Mouse (Mus musculus) embryonic facial prominence, embryonic 15.5 days (tissue): ENCODE measurements around the gene Smg6. TPM values are rescaled to one million over a fixed set of nuclear protein-coding genes. Genes with fewer than 3 reads are reported as not detected.

Source experiments
- ATAC-seq: fragments of 200-750 bp; cut with Nextera tagmentation; 2 replicates; pipeline ENCODE4 v1.8.0; 2017; ENCODE audit warnings: low read depth, moderate TSS enrichment; ENCODE audit not compliant: insufficient number of reproducible peaks, low FRiP score, low TSS enrichment
- H3K27ac ChIP-seq: fragments of 300-500 bp; sonication (generic); replicated peaks from 2 replicates; pipeline ENCODE4 v1.5.1; 2015; ENCODE audit warnings: mild to moderate bottlenecking, inconsistent platforms
- H3K27me3 ChIP-seq: fragments of 300-500 bp; sonication (generic); 2 replicates; pipeline ENCODE4 v1.6.1; 2015; ENCODE audit warnings: inconsistent platforms
- H3K36me3 ChIP-seq: fragments of 300-500 bp; sonication (generic); 2 replicates; pipeline ENCODE4 v1.6.1; 2015; ENCODE audit warnings: mild to moderate bottlenecking, inconsistent platforms
- H3K4me1 ChIP-seq: fragments of 300-500 bp; sonication (generic); 2 replicates; pipeline ENCODE4 v1.6.1; 2015; ENCODE audit warnings: inconsistent platforms
- H3K4me2 ChIP-seq: fragments of 300-500 bp; sonication (generic); replicated peaks from 2 replicates; pipeline ENCODE4 v1.6.1; 2015; ENCODE audit warnings: mild to moderate bottlenecking, inconsistent platforms
- H3K4me3 ChIP-seq: fragments of 300-500 bp; sonication (generic); replicated peaks from 2 replicates; pipeline ENCODE4 v1.5.1; 2015; ENCODE audit warnings: mild to moderate bottlenecking, inconsistent platforms
- H3K9ac ChIP-seq: fragments of 300-500 bp; sonication (generic); 2 replicates; pipeline ENCODE4 v1.6.1; 2015; ENCODE audit warnings: inconsistent platforms
- H3K9me3 ChIP-seq: fragments of 300-500 bp; sonication (generic); replicated peaks from 2 replicates; pipeline ENCODE4 v1.6.1; 2016; ENCODE audit warnings: inconsistent platforms
- WGBS: fragments of 180-500 bp; shearing (Covaris S2); methylation state at CpG from one replicate; pipeline ENCODE4 v1.1.7; 2015; 5-methylcytosine and 5-hydroxymethylcytosine counted together
- polyA plus RNA-seq: library from polyadenylated mRNA; unstranded; fragments of >200 nt; fragmentation: Nextera tagmentation; extraction: Ambion mirVana; gene quantifications from 2 replicates; pipeline ENCODE4 v1.2.1, GENCODE M21; 2015

The Smg6 gene
- 17.5 and 18.1 TPM in 2 replicates for polyA plus RNA-seq

DNA sequence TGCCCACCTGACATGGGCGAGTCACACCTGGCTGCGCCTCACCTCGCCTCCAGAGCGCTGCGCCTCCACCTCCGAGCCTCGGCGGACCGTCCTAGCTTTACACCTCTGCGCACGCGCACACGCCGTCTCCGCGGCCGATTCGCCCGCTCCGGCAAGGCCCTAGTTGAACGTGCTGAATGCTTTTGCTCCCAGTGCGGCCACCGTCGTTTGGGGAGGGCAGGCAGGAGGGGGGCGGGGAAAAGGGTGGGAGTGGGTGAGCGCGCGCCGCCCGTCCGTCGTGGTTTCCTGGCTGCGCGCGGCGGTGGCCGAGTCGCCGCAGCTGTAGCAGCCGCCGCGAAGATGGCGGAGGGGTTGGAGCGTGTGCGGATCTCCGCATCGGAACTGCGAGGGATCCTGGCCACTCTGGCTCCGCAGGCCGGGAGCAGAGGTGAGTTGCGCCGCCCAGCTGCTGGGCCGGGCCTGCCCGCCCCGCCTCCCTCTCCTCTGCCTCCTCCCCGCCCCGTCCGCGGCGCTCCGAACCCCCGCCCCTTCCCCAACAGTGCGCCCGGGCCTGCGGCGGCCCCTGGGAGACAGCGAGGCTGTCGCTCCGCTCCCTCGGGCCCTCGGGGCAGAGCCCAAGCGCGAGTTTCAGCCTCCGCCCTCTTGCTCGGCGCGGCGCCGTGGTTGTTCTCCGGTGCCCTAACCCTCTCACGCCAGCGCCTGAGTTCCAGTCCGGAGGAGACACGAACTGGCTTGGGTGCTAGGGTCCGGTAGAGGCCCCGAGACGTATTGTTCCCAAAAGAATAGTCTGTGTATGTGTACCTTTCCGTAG lies at the start of gene Smg6, which contains the start of gene Srr:
Smg6 (plus strand) TSS at position 247 of the 811 bp plus-strand sequence.
Srr (minus strand) TSS at position 372 of the 811 bp plus-strand sequence.
- H3K9me3 ChIP-seq = no peaks in the 10 kb centered on the region
- peaks cover 18% of the 10 kb centered on the region for H3K4me1 ChIP-seq
- ATAC-seq = peak; percentile 96
- H3K4me3 ChIP-seq = peak within 1 kb of the TSS; percentile 94
- H3K9ac ChIP-seq = peak within 1 kb of the TSS; percentile 94
- no peaks in the 10 kb centered on the region for H3K27me3 ChIP-seq
- WGBS = under 1% methylated on average over 80 of the region's 88 CpGs
- peaks cover 12% of the 10 kb centered on the region; the same call in 1 of the 2 replicates for H3K36me3 ChIP-seq
- peak within 1 kb of the TSS; percentile 53 for H3K4me2 ChIP-seq
- peak within 1 kb of the TSS; percentile 99 for H3K27ac ChIP-seq

- H3K9ac ChIP-seq = no peak overlapping the region; the same call in 1 of the 2 replicates
- no peaks in the 10 kb centered on the region for H3K9me3 ChIP-seq
- H3K4me1 ChIP-seq = peaks cover 29% of the 10 kb centered on the region
- H3K36me3 ChIP-seq = no peaks in the 10 kb centered on the region
- 0 out of 2 replicates have a peak overlapping the region, but pooled peaks have one; percentile 12 for H3K4me2 ChIP-seq
- ATAC-seq = peak; percentile 84
- no peak overlapping the region for H3K4me3 ChIP-seq
- WGBS = 5% methylated on average over 9 of the region's 9 CpGs
- H3K27ac ChIP-seq = no peak overlapping the region
- no peaks in the 10 kb centered on the region for H3K27me3 ChIP-seq
Observed at GRCm38 (mm10) chr11:74876801-74877200, 48.8 kb upstream of the Smg6 start.

GRCm38 (mm10) chr11:74880999-74881398 lies 44.6 kb upstream of the Smg6 start:
- 80% methylated on average over 9 of the region's 9 CpGs for WGBS
- 0 out of 2 replicates have a peak, but pooled peaks cover 5% of the 10 kb centered on the region for H3K36me3 ChIP-seq
- H3K9ac ChIP-seq = no peak overlapping the region
- H3K4me2 ChIP-seq = no peak overlapping the region
- no peak for ATAC-seq
- no peaks in the 10 kb centered on the region for H3K27me3 ChIP-seq
- no peaks in the 10 kb centered on the region for H3K9me3 ChIP-seq
- H3K4me3 ChIP-seq = no peak overlapping the region
- peaks cover 20% of the 10 kb centered on the region for H3K4me1 ChIP-seq
- peak overlapping the region; percentile 3; the same call in 1 of the 2 replicates for H3K27ac ChIP-seq

- no peak overlapping the region for H3K4me3 ChIP-seq
- no peaks in the 10 kb centered on the region for H3K27me3 ChIP-seq
- WGBS = 68% methylated on average over 14 of the region's 14 CpGs
- no peak overlapping the region for H3K4me2 ChIP-seq
- no peak overlapping the region for H3K9ac ChIP-seq
- no peaks in the 10 kb centered on the region for H3K9me3 ChIP-seq
- no peak for ATAC-seq
- H3K36me3 ChIP-seq = 0 out of 2 replicates have a peak, but pooled peaks cover 5% of the 10 kb centered on the region
- H3K4me1 ChIP-seq = peaks cover 15% of the 10 kb centered on the region; the same call in 1 of the 2 replicates
- peak overlapping the region; percentile 3 for H3K27ac ChIP-seq
Observed at GRCm38 (mm10) chr11:74881979-74882378, 43.6 kb upstream of the Smg6 start.

GRCm38 (mm10) chr11:74883098-74883497 lies 42.5 kb upstream of the Smg6 start:
- Histone ChIP-seq H3K36me3 (0 out of 2 replicates have a peak, but pooled peaks cover 5% of the 10 kb centered on the region), H3K4me3 (no peak overlapping the region), H3K4me1 (peaks cover 10% of the 10 kb centered on the region; the same call in 1 of the 2 replicates), H3K9ac (no peak overlapping the region), H3K9me3 (no peaks in the 10 kb centered on the region), H3K27me3 (no peaks in the 10 kb centered on the region), H3K27ac (no peak overlapping the region), H3K4me2 (no peak overlapping the region)
- 96% methylated on average over 10 of the region's 10 CpGs for WGBS
- no peak for ATAC-seq

GRCm38 (mm10) chr11:74894619-74895018 lies 31.0 kb upstream of the Smg6 start:
- no peak for ATAC-seq
- H3K27ac ChIP-seq = no peak overlapping the region
- WGBS = 73% methylated on average over 4 of the region's 4 CpGs
- H3K9me3 ChIP-seq = no peaks in the 10 kb centered on the region
- no peak overlapping the region for H3K4me2 ChIP-seq
- H3K36me3 ChIP-seq = peaks cover under 1% of the 10 kb centered on the region; the same call in 1 of the 2 replicates
- H3K27me3 ChIP-seq = no peaks in the 10 kb centered on the region
- H3K4me3 ChIP-seq = no peak overlapping the region
- H3K9ac ChIP-seq = no peak overlapping the region
- H3K4me1 ChIP-seq = peaks cover 11% of the 10 kb centered on the region

- H3K4me2 ChIP-seq = peak overlapping the region; percentile 96
- peak overlapping the region; percentile 79 for H3K4me3 ChIP-seq
- H3K4me1 ChIP-seq = peaks cover 11% of the 10 kb centered on the region
- peaks cover 17% of the 10 kb centered on the region for H3K36me3 ChIP-seq
- peak overlapping the region; percentile 65 for H3K9ac ChIP-seq
- H3K27me3 ChIP-seq = no peaks in the 10 kb centered on the region
- peak overlapping the region; percentile 86 for H3K27ac ChIP-seq
- WGBS = under 1% methylated on average over 52 of the region's 55 CpGs
- peak; percentile 71 for ATAC-seq
- no peaks in the 10 kb centered on the region for H3K9me3 ChIP-seq
Observed at GRCm38 (mm10) chr11:74895980-74896900, 29.4 kb upstream of the Smg6 start.

- ATAC-seq = peak; percentile 64
Observed at GRCm38 (mm10) chr11:74896901-74897677, 28.5 kb upstream of the Smg6 start, which contains the start of gene Sgsm2. TSS of gene Sgsm2 (minus strand) at chr11:74897060.

GRCm38 (mm10) chr11:74897678-74898516 lies 27.7 kb upstream of the Smg6 start, which contains the start of gene Tsr1:
TSS of gene Tsr1 (plus strand) at chr11:74898071.
- Histone ChIP-seq H3K4me3 (peak within 1 kb of the TSS; percentile 79), H3K9ac (peak within 1 kb of the TSS; percentile 65), H3K36me3 (peaks cover 34% of the 10 kb centered on the region), H3K9me3 (no peaks in the 10 kb centered on the region), H3K4me1 (peaks cover 11% of the 10 kb centered on the region), H3K27ac (peak within 1 kb of the TSS; percentile 86), H3K4me2 (peak within 1 kb of the TSS; percentile 96), H3K27me3 (no peaks in the 10 kb centered on the region)
- WGBS = under 1% methylated on average over 54 of the region's 54 CpGs
- peak; percentile 80 for ATAC-seq

More at GRCm38 (mm10) chr11:74896901-74897677, 28.5 kb upstream of the Smg6 start, which contains the start of gene Sgsm2:
- under 1% methylated on average over 74 of the region's 74 CpGs for WGBS
- Histone ChIP-seq H3K9ac (peak within 1 kb of the TSS; percentile 65), H3K36me3 (peaks cover 26% of the 10 kb centered on the region), H3K4me1 (peaks cover 11% of the 10 kb centered on the region), H3K27ac (peak within 1 kb of the TSS; percentile 86), H3K9me3 (no peaks in the 10 kb centered on the region), H3K4me3 (peak within 1 kb of the TSS; percentile 79), H3K4me2 (peak within 1 kb of the TSS; percentile 96), H3K27me3 (no peaks in the 10 kb centered on the region)
